Mouse (Mus musculus) E14TG2a.4 (cell line): ENCODE measurements around the gene Rps6kb2.

ENCODE experiments used
- CTCF ChIP-seq: conservative IDR thresholded peaks from 2 replicates; pipeline ENCODE4 v1.5.1; 2014; ENCODE audit warnings: low read length
- NANOG ChIP-seq: IDR thresholded peaks from 2 replicates; pipeline ENCODE4 v1.6.1; 2014; ENCODE audit warnings: borderline replicate concordance, low read length, mixed read lengths

- TF ChIP-seq CTCF (no peak), NANOG (no peak)
Observed at GRCm38 (mm10) chr19:4134354-4134753, 28.8 kb downstream of the Rps6kb2 start.
